25 mouse cellular contexts compared by ENCODE assay signal in the genomic region with DNA sequence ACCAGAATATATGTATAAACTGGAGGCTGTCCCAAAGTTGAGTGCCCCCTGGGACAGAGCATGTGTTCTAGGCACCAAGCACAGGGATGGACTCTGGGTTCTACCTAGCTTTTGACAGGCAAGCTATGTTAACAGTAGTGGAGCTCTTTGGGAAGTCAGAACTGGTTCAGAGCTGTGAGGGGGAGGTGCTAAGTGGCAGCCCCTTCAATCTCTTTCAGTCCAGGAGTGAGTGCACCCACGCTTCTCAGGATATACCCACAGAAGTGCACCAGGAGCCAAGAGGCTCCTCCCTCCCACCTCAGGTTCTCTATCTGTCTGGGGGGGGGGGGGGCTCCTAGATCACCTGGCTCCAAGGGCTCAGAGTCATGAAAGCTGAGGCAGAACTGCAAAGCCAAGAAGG.
"Had no signal": no experiment of that assay in that cellular context is flagged by ENCODE, and none has a peak within 500 bp of the region (broad histone marks: within the 10 kb centered on the region; RNA-seq: fewer than 3 reads in every experiment).

No protein-coding gene starts in this region.

- H3K36me3 ChIP-seq: hindbrain, embryonic 12.5 days; liver, embryonic 13.5 days; liver, embryonic 15.5 days had no signal

- H3K9ac ChIP-seq: heart, embryonic 12.5 days; hindbrain, embryonic 12.5 days; hindbrain, embryonic 14.5 days; limb, embryonic 12.5 days; liver, embryonic 13.5 days; liver, embryonic 15.5 days had no signal

- DNase-seq: gastrocnemius, postnatal 25 days; heart, adult 18-20 months; heart, postnatal 10 days; heart, postnatal 4 days; kidney, adult 18-20 months; kidney, adult 8-10 months; kidney, postnatal 10 days; kidney, postnatal 25 days; kidney, postnatal 4 days; layer of hippocampus, adult 9-11 months; liver; liver, embryonic 13.5 days had no signal

- H3K27me3 ChIP-seq: heart, embryonic 12.5 days; hindbrain, embryonic 12.5 days; limb, embryonic 12.5 days; liver, embryonic 13.5 days; liver, embryonic 15.5 days had no signal

- H3K9me3 ChIP-seq: heart, embryonic 10.5 days; heart, embryonic 12.5 days; hindbrain, embryonic 10.5 days; hindbrain, embryonic 12.5 days; limb, embryonic 12.5 days; liver, embryonic 13.5 days; liver, embryonic 15.5 days had no signal

- H3K4me2 ChIP-seq: heart, embryonic 12.5 days; hindbrain, embryonic 12.5 days; hindbrain, embryonic 14.5 days; limb, embryonic 12.5 days; liver, embryonic 11.5 days; liver, embryonic 13.5 days; liver, embryonic 15.5 days had no signal

- H3K4me3 ChIP-seq: heart, embryonic 10.5 days; heart, embryonic 12.5 days; hindbrain, embryonic 10.5 days; hindbrain, embryonic 12.5 days; left cerebral cortex, adult 2 months; limb, embryonic 12.5 days; liver, embryonic 13.5 days; liver, embryonic 15.5 days had no signal

- ATAC-seq: forebrain, embryonic 16.5 days; hindbrain, embryonic 16.5 days; inflammation-experienced regulatory T-cells, adult 6 months; intestine, embryonic 16.5 days had no signal

- H3K27ac ChIP-seq: heart, embryonic 10.5 days; hindbrain, embryonic 10.5 days; hindbrain, embryonic 12.5 days; hindbrain, embryonic 14.5 days; limb, embryonic 12.5 days; liver, embryonic 13.5 days; liver, embryonic 15.5 days had no signal
